Mouse (Mus musculus) megakaryocyte progenitor cell, adult 5-6 weeks (primary cell): ENCODE measurements around the gene Rpl13a. TPM values are rescaled to one million over a fixed set of nuclear protein-coding genes. Genes with fewer than 3 reads are reported as not detected.
A peak's percentile ranks its signal among the peaks of the same experiment; 100 is the strongest.
"Not testable (repeated sequence)": the region's sequence is repeated elsewhere in the genome, so short reads cannot be mapped to it uniquely, and the experiment has no call there.

Experiments
- ATAC-seq: replicated peaks from 2 replicates; pipeline ENCODE4 v1.8.0; 2016; ENCODE audit warnings: mild to moderate bottlenecking, moderate TSS enrichment, inconsistent platforms; ENCODE audit not compliant: poor library complexity
- total RNA-seq, 2 experiments: library from RNA; stranded (forward) in 1 of 2; stranded (reverse) in 1 of 2; fragments of 157-497, 149-512 nt in 1 of 2; fragments of 200-1000 nt in 1 of 2; gene quantifications; 2 replicates each; pipeline versions ENCODE4 v1.2.3 to v1.2.4; 2015 to 2017

Gene Rpl13a
- total RNA-seq, 2 experiments from 2014 or later: 2,930 to 3,320 TPM

DNA sequence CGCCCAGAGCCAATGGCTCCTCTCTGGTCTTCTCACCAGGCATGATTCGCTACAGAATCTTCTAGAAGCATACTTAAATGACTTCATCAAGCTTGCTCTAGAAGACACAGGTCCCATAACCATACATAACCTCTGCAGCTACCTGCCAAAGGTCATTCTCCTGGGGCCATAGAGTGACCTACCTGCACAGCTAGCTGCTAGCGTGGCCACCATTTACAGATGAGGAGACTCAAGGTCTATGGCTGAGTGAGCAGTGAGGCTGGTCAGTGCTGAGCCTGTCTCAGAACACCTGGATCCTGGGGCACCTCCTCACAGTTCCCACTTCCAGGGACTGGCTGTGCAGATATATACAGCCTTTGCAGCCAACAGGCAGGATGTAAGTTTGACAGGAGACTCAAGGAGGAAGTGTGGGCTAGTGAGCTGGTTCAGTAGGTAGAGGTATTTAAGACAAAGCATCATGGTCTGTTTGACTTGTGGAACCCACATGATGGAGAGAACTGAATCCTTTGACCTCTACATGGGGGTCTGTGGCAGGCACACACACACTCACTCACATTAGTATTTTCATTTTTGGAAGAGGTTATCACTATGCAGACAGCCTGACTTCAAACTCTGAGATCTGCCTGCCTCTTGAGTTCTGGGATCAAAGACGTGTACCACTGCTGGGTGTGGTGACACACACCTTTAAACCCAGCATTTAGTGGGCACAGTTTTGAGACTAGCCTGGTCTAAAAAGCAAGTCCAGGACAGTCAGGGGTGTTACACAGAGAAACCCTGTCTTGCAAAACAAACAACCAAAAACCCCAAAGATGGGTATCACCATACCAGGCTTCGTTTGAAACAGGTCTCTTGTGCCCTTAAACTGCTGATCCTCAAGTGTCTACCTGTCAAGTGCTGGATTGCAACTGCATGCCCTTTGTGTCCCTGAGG lies 8.5 kb downstream of the Rpl13a start:
- no peak for ATAC-seq

GRCm38 (mm10) chr7:45118336-45118735 lies 10.2 kb downstream of the Rpl13a start:
- no peak for ATAC-seq

DNA sequence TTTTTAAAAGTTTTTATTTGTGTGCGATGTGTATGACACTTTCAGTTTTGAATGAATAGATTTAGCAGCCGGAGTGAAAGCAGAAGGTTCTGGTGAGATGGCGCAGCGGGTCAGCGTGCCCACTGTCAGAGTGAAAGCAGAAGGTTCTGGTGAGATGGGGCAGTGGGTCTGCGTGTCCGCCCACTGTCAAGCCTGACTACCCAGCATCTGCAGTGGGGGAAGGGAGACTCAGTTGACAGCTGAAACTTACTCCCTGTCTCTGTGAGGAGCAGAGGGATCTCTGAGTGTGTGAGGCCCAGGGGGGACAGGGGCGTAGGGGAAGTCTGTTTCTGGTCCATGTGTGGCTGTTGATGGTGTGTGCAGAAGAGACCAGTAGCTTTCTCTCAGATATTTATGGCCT lies 11.0 kb downstream of the Rpl13a start:
- ATAC-seq: no peak

DNA sequence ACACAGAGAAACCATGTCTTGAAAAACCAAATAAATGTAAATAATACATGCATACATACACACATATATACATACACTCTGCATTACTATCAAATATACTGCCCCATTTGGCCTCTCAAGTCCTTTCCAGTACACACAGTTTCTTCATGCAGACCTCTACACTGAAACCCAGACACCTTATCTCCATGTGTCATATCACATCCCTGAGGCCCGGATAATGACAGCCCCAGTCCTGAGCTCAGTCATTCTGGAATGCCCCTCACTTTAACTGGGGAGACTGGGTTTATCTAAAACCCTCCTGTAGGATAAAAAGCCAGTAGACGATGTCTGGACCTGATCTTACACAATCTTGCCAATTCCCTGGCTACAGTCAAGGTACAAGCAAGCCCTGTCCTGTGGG lies 15.1 kb downstream of the Rpl13a start:
- ATAC-seq: no peak

DNA sequence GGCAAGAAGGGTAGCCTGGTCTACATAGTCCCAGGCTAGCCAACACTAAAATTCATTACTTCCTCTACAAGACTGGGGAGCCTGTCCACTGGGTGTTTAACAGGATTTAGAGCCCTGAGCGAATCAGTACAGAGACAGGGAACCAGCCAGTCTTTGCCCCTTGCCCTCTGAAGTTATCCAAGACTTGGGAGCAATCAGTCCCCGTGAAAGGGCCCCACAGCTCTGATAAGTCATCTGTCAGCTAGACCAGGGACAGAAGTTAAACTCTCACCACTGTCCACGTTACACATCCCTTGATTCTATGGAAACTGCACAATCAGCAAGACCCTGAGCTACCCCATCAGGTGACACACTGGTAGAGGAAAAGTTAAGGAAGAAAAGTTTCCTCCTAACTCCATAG lies 16.0 kb downstream of the Rpl13a start:
- no peak for ATAC-seq

DNA sequence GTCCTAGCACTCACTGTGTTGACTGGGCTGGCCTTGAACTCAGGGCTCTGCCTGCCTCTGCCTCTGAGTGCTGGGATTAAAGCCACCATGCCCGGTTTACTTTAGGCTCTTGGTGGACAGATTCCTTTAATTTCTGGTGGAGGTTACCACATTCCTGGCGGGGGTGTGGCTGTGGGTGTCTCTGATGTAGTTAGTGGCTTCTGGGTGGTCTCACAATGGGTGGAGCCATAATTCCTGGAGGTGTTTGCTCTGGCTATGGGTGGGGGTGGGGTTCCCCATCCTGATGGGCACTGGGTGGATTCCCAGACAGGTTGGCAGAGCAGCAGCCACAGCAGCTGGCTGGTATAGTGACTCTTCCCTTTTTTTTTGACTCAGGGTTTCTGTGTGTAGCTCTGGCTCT lies 16.6 kb downstream of the Rpl13a start:
- no peak for ATAC-seq

DNA sequence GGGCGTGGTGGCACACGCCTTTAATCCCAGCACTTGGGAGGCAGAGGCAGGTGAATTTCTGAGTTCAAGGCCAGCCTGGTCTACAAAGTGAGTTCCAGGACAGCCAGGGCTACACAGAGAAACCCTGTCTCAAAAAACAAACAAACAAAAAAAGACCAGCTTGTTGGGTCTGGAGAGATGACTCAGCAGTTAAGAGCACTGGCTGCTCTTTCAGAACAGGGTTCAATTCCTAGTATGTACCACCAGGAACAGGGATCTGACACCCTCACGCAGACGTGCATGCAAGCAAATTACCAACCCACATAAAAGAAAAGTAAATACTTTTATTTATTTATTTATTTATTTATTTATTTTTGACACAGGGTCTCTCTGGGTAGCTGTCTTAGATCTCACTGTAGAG lies 18.5 kb downstream of the Rpl13a start:
- ATAC-seq: not testable (repeated sequence)

DNA sequence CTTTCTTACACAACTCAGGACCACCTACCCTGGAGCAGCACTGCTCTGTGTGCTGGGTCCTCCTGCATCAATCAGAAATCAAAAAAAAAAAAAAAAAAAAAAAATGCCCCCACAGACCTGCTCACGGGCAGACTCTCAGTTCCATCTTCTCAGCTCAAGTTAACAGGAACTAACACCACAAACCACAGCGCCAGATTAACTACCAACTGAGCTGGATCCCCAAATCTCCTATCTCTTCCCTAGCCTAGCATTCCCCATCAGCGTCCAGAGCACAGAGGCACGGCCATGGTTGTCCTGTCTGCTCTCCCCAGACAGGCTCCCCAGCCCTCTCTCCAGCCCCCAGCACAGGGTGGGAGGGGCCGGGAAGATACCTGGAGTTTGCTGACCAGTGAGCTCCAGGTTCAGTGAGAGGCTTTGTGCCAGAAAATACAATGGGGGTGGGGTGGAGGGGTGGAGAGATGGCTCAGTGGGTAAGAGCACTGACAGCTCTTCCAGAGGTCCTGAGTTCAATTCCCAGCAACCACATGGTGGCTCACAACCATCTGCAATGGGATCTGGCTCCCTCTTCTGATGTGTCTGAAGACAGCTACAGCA lies 21.4 kb downstream of the Rpl13a start:
- peak; percentile 35 for ATAC-seq

DNA sequence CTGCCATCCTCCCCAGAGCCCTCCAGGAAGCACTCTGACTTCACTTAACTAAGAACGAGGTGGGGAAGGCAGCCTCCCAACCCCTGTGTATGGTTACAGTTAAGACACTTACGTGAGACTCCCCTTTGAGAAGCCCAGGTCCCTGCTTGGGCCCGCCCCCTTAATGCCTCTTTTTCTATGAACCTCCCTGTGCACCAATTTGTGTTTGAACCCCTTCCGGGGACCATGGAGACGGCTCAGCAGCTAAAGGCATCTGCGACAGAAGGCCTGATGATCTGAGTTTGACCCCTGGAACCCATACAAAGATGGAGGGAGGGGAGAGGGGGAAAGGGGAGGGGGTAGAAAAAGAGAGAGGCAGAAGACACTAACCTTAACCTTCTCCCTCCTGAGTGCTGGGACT lies 22.1 kb downstream of the Rpl13a start:
- ATAC-seq: no peak

DNA sequence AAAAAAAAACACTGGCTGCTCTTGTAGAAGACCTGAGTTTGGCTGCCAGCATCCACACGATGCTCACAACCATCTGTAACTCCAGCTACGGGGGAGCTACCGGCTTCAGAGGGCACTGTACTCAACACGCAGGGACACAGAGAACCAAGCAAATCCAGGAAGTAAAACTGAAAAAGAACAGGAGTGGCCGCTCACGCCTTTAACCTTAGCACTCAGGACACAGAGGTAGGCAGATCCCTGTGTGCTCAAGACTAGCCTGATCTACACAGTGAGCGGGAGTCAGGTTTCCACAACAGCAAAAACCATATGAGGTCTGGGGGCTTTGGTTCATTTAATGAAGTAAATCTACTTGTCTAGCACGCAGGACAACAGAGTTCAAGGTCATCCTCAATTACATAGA lies 23.1 kb downstream of the Rpl13a start:
- no peak for ATAC-seq

GRCm38 (mm10) chr7:45104941-45105340 lies 23.6 kb downstream of the Rpl13a start:
- ATAC-seq: no peak

GRCm38 (mm10) chr7:45103652-45104180 lies 24.8 kb downstream of the Rpl13a start, which contains the start of gene Fcgrt:
TSS of gene Fcgrt (minus strand) at chr7:45103851.
- peak; percentile 92 for ATAC-seq

- no peak for ATAC-seq
Observed at GRCm38 (mm10) chr7:45102940-45103585, 25.5 kb downstream of the Rpl13a start.

GRCm38 (mm10) chr7:45102441-45102840 lies 26.1 kb downstream of the Rpl13a start:
- ATAC-seq: no peak

GRCm38 (mm10) chr7:45100046-45100445 lies 28.5 kb downstream of the Rpl13a start:
- ATAC-seq: no peak

DNA sequence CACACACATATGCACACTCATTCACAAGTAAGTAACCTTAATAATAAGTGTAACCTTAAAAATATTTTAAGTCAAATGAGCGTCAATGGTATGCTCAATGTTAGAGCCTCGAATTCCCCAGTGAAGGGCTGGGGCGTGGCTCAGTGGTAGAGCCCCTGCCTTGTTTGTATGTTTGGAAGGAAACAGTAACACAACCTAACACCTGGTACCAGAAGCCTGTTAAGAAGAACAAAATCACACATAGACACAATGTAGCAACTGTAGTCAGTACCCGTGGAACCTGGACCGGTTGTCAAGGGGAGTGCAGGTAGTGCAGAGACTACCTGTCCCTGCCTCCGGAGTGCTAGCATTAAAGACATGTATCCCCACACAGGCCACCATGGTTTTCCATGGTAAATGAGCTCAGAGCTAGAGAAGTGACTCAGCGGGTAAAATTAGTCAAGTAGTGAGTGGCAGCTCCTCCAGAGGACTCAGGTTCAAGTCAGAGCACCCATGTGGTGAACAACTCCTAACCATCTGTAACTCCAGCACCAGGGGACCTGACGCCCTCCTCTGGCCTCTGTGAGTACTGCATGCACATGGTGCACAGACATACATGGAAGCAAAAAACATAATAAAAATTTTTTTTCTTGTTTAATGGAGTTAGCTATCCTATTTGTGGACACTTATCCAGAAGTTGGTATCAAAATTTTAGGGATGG lies 29.9 kb downstream of the Rpl13a start:
- ATAC-seq: peak; percentile 51; the same call in 1 of the 2 replicates

DNA sequence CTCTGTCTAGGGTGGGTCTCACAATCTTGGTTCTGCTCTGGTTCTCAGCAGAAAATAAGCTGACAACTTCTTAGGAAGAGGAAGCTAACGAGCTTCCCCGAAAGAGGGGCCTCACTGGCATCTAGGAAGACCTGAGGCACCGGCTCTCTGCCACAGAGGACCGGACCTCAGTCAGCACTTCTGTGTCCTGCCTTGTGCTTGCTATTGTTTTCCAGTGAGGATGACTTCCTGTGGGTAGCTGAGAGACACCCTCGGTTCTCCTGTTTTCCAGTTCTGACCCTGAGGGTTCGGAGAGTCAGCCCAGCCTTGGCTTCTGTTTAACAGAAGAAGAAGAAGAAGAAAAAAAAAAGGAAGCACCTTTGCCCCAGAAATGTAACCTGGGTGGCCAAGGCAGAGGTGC lies 31.1 kb downstream of the Rpl13a start:
- ATAC-seq: no peak

DNA sequence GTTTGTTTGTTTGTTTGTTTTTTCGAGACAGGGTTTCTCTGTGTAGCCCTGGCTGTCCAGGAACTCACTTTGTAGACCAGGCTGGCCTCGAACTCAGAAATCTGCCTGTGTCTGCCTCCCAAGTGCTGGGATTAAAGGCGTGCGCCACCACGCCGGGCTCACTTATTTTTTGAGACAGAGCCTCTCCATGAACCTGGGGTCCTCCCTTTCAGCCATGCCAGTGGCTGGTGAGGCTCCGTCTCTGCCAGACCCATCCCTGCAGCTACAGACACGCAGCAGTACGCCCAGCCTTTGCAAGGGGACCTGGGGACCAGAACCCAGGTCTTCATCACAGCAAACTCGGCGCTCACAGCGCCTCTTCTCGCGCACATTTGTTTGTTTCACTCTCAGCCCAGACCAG lies 32.6 kb downstream of the Rpl13a start:
- not testable (repeated sequence) for ATAC-seq

- ATAC-seq: no peak
Observed at GRCm38 (mm10) chr7:45095367-45095766, 33.2 kb downstream of the Rpl13a start.

DNA sequence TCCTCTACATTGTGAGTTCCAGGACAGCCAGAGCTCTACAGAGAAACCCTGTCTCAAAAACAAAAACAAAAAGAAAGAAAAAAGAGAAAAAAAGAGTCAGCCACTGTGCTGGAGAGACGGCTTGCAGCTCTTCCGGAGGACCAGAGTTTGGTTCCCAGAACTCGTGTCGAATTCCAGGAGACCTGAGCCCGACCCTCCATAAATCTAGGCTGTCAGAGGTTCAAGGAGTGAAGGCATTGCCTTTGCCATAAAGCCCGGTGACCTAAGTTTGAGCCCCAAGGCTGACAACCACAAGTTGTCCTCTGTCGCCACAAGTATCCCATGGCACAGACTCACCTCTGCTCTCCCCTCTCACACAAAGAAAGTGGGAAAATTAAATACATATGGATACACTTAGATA lies 34.4 kb downstream of the Rpl13a start:
- no peak for ATAC-seq

- no peak for ATAC-seq
Observed at GRCm38 (mm10) chr7:45093516-45093905, 35.0 kb downstream of the Rpl13a start.
